Mouse (Mus musculus): ENCODE measurements at regions not wholly inside any gene's neighbourhood (a gene's known extent, or its start where the extent isn't known, plus 50 kb on each side); places are given as distances from the start of the nearest gene placed in this dataset.
A peak's percentile ranks its signal among the peaks of the same experiment; 100 is the strongest.

DNA sequence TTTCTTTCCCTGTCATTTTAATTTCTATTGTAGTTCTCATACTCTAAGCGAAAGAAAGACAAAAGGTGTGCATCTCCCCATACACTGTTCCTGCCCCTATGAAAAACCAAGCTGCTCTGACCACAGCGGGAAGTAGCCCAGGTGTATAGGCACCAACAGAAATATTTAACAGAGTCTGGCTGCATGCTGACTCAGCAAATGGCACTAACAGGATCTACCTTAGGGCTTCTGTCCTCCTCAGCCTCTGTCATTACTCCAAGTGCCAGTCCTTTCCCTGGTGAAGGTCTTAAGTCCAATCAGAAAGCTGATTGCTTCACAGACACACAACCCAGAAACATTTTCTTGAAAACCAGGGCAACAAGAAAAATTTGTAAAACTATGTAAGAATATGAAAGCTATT is 72.5 kb downstream of the Gm9008 start:
- DNase-seq, result peak in 1 of 2 experiments; percentile 2

DNA sequence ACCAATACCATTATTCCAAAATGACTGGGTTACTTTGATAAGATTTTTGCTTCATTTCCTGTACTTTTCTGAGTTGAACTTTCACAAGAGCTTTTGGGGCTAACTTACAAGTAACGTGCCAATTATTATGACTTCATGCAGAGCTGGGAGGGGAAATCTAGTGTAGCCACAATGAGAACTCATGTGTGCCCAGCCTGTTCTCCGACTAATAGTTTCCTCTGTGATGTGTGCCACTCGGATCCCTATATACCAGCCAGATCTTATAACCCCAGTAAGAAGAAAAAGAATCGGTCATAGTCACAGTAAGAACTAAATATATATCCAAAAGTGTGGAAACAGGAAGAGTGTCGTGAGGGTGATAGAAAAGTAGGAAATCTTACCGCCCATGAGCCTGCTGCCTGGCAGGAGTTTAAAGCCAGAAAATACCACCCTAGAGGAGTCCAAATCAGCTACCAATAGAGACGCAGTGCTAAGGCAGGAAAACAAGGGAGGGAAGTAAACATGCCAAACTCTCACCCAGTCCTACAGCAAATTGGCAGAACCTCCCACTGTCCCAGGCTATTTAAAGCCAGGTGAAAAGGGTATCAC is 110.0 kb downstream of the Gm9008 start:
- no peak for DNase-seq

DNA sequence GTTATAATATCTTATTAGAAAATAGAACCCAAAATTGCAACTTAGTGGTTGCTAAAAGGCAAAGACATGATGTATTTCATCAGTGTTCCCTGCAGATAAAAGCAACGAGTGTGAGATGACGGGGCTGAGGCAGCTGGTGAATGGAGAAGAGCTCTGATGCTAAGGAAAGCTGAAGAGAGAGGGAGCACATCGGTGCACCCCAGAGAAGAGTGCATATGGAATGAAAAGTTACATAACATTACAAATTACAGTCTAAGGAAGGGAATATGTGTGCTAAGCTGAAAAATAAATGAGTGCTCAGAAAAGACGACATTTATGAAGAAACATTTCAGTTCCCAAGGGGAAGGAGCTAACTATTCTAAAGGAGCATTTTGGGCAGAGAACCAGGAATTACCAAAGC is 115.3 kb downstream of the Gm9008 start:
- DNase-seq, result no peak

DNA sequence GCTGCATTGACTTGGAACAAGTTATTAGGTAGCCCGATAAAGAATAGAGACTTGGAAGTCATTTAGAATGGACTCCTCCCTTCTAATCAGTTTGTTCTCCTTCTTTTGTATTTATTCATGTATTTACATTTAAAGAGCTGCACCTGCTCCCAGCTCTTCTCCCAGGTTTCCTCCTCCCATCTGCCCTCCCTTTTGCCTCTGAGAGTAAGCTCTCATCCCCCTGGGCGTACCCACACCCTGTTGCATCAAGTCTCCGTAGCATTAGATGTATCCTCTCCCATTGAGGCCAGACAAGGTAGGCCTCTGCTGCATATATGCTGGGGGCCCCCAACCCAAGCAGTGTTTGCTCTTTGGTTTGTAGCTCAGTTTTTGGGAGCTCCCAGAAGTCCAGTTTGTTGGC is 118.9 kb downstream of the Gm9008 start:
- DNase-seq, result no peak

DNA sequence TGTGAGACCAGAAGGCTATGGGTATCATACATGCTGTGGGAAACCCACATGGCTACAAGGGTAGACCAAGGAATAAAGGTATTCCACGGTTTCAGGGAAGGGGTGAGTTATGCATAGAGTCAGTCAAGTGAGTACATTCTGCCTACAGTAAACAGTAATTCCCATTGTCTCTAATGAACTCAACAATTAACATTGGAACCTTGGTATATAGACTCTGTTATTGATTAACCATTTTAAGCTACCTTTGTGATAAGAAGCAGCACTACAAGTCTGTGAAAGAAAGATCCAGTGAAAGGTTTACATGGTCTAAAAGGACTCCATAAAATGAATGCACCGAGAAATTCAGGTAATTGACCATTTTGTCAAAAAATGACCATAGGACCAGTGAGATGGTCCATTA is 145.4 kb downstream of the Gm9008 start:
- DNase-seq, result no peak

DNA sequence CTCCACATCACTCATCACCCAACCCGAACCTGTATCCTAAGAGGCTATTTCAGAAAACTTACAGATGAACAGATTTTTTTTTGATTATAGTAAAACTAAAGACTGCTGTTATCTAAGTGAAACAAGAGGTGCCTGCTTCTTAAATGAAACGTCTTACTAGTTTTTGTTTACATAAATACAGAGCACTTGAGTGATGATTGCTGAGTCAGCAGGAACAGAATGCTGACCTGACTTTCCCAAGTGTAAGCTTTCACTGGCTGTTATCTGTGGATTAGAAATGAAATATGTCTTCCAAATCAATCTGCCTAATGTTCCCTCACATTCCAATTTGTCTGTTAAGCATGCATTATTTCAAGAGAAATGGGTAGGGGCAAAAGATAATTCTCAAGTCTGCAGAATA is 149.1 kb downstream of the Gm9008 start:
- no peak for DNase-seq

DNA sequence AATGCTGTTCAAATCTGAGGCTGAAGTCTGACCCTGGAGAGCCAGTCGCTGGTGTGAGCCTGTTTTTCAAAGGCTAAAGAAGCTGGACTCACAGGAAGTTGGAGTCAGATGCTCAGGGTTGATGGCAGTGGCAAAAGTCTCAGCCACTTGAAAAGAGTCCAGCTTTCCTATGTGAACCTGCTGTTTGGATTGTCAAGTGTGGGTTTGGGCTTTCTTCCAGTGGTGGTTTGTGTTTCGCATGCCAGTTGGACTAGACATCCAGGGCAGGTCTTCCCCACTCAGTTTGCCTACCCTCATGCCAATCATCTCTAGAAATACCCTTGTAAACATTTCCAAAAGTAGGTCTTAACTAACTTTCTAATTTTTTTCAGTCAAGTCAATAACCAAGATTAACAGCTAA is 167.4 kb downstream of the Gm9008 start:
- DNase-seq, result no peak

Measured in kidney, postnatal 36 days (tissue).